Mouse (Mus musculus): ENCODE results near the gene Gm29582. TPM values are rescaled to one million over a fixed set of nuclear protein-coding genes. Genes with fewer than 3 reads are reported as not detected.

The Gm29582 gene
- not detected in 2 replicates for polyA plus RNA-seq (2012; rRNA removed)

GRCm38 (mm10) chrY:30738461-30738860, at the start of gene Gm29582:
Gene Gm29582 (minus strand): TSS chrY:30738561.

